Mouse (Mus musculus) MN1 (cell line): ENCODE measurements around the gene Dennd2d.

Experiments
- DNase-seq: peaks from one replicate; pipeline ENCODE4 v3.0.0-alpha.2; 2016; ENCODE audit warnings: low spot score

Dennd2d gene

GRCm38 (mm10) chr3:106496045-106496721, 14.0 kb downstream of the Dennd2d start:
- DNase-seq, result no peak

DNA sequence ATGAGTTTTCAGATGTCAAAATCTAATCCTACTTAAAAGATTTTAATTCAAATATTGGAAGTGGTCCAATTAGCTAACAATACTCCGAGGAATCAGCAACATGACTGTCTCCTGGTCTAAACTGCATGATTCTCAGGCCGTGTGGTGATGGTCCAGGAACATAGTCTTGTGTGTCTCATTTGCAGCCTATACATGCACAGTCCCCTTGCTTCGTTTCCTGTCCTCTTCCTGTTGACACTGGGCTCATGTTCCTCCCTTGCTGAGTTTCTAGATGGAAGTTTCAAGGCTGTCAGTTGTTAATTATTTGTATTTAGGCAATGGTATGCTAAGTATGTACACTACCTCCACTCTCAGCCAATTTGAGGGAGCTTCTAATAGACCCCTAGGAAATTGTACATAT, 14.8 kb downstream of the Dennd2d start:
- DNase-seq, result no peak

- no peak for DNase-seq
Observed at GRCm38 (mm10) chr3:106500510-106500909, 18.3 kb downstream of the Dennd2d start.

DNA sequence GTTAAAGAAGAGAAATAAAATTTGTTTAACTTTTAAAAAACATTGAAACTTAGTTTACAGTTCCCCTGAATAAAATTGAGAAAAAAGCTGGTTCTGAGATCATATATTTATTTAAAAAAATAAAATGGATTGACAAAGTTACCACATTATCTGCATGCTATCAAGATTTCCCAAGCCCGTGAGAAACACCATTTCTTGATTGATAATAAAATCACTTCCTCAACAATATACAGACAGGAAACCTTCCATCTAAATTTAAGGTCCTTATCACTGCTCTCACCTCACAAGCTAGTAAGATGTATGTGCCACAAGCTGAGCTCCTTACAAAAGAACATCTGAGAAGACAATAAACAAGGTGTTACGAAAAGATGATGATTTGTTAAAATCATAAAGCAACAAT, 20.7 kb downstream of the Dennd2d start:
- no peak for DNase-seq

- DNase-seq, result no peak
Observed at GRCm38 (mm10) chr3:106510669-106511068, 28.5 kb downstream of the Dennd2d start.

GRCm38 (mm10) chr3:106515016-106515415, 32.8 kb downstream of the Dennd2d start:
- no peak for DNase-seq

- DNase-seq, result no peak
Observed at GRCm38 (mm10) chr3:106522730-106523129, 40.5 kb downstream of the Dennd2d start.

GRCm38 (mm10) chr3:106526411-106526810, 44.2 kb downstream of the Dennd2d start:
- DNase-seq, result no peak

DNA sequence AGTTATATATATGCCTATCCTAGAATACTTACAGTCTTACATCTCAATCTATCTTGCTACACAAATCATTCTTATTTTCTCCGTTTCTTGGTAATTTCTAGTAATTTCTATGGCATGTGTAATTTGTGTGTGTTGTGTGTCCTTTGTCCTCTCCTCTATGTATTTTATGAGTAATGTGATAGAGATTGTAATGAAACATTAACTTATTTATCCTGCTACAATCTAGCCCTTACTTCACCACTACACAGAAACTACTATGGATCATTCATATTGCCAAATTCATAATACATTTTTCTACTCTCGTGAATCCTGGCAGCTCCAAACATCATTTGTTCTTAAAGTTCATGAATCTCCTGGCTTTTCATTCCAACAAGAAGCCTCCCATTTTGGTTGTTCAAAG, 45.8 kb downstream of the Dennd2d start:
- DNase-seq, result no peak

DNA sequence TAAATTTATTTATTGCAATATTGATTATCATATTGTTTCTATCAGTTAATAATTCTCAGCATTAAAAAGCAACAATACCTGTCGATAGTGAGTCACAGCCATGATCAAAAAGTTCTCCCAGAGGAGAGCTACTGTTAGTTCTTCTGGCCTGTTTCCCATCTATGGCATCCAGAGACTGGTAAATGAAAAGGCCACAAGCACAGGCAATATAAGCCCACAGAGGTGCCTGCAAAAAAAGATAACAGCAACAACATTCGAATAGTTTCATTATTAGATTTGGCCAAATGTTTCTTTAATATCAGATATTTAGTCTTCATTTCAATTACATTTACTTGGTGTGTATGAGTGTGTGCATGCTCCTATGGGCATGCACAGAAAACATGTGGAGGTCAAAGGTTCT, 51.1 kb downstream of the Dennd2d start:
- DNase-seq, result no peak

- DNase-seq, result no peak
Observed at GRCm38 (mm10) chr3:106544721-106545316, 62.6 kb downstream of the Dennd2d start.

- peak; percentile 94 for DNase-seq
Observed at GRCm38 (mm10) chr3:106547171-106547923, 65.1 kb downstream of the Dennd2d start, which contains the start of the genes Dram2 and Cept1. Dram2 (plus strand) TSS chr3:106547798. Cept1 (minus strand) TSS chr3:106547802.

DNA sequence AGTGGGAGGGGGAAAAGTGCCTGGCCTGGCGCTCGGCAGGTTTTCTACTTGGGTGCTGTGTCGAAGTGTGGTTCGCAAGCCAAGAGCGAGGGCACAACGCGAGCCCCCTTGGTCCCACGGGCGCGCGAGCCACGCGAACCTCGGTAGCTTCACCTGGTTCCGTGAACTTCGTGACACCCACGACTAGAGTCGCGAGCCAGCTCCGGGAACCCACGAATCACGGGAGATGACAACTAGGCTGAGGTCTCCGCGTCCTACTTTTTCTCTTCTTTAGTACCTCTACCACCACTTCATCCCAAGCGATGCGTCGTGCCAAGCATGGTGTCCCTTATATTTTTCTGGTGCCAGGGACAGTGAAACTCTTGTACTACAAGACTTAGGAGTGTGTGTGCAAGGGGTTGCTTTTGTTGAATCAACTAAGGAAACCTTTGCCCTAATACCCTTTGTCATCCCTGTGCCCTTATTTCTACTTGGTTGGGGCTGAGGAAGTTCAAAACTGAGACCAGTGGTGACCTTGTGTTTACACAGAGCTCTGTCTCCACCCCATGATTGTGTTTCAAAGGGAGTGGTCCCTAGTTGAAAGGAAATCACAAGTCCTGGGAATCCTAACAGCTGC, 65.8 kb downstream of the Dennd2d start:
- DNase-seq, result peak; percentile 17

DNA sequence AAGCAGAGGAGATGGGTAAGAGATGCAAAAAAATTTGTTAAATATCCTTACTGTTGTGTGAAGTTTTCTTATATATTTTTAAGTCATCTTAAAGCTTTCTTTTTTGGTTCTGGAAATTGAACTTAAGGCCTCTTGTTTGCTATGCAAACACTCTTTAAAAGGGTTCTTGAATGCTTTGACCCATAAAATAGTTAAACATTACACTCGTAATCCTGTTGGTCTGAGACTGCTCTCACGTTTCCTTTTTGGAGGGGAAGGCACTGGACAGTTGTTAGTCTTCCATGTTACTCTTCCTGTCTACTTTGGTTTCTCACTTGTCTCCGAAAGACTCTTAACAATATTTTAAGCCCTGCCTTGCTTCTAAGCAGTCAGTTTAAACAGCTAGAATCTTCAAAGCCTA, 66.8 kb downstream of the Dennd2d start:
- no peak for DNase-seq
